9 mouse cellular contexts compared by ENCODE assay signal in genomic region chr17:82957409-82957808, GRCm38 (mm10).
DNase-seq lines count a peak whose midpoint lies in the region; ATAC-seq and TF ChIP-seq lines count a peak whose summit lies in the region.
"Had no signal": no experiment of that assay in that cellular context is flagged by ENCODE, and none has a peak within 500 bp of the region (broad histone marks: within the 10 kb centered on the region; RNA-seq: fewer than 3 reads in every experiment).

No protein-coding gene starts in this region.

- H3K27me3 ChIP-seq in embryonic facial prominence, embryonic 11.5 days (ENCODE audit: control insufficient read depth, insufficient read depth, low read length) = no peaks in the 10 kb centered on the region
- peaks cover 6% of the 10 kb centered on the region; the same call in 1 of the 2 replicates for H3K27me3 ChIP-seq in embryonic facial prominence, embryonic 10.5 days (replicated peaks; ENCODE audit: low read depth, poor library complexity, severe bottlenecking)
- no peaks in the 10 kb centered on the region for H3K27me3 ChIP-seq in lung, postnatal 0 days (replicated peaks; ENCODE audit: insufficient read depth, low read length)

- WGBS in embryonic facial prominence, embryonic 11.5 days = 47% methylated on average over 4 of the region's 4 CpGs
- WGBS in embryonic facial prominence, embryonic 10.5 days = 47% methylated on average over 4 of the region's 4 CpGs
- WGBS in lung, postnatal 0 days = 26% methylated on average over 4 of the region's 4 CpGs

- 0 out of 2 replicates have a peak, but pooled peaks have one; percentile 48 for ATAC-seq in embryonic facial prominence, embryonic 11.5 days (replicated peaks; ENCODE audit: insufficient number of reproducible peaks, low FRiP score, low TSS enrichment, low read depth)
- no peak for ATAC-seq in lung, postnatal 0 days

- H3K9me3 ChIP-seq in embryonic facial prominence, embryonic 11.5 days (replicated peaks; ENCODE audit: control insufficient read depth, low read length) = no peaks in the 10 kb centered on the region
- H3K9me3 ChIP-seq in embryonic facial prominence, embryonic 10.5 days = no peaks in the 10 kb centered on the region
- H3K9me3 ChIP-seq in lung, postnatal 0 days (ENCODE audit: low read length) = no peaks in the 10 kb centered on the region

- peak; percentile 82 for DNase-seq in embryonic facial prominence, embryonic 11.5 days (ENCODE audit: low spot score)
- DNase-seq in embryonic facial prominence, embryonic 10.5 days (ENCODE audit: low spot score) = no peak
- DNase-seq in lung, postnatal 0 days (ENCODE audit: low spot score) = peak; percentile 65
- no peak for DNase-seq in lung, adult 18-20 months
- peak; percentile 54 to 76 for DNase-seq in cerebellum, postnatal 10 days
- DNase-seq in kidney, postnatal 14 days = peak; percentile 44
- DNase-seq in retina, postnatal 1 day = peak; percentile 79
- no peak for DNase-seq in gastrocnemius, postnatal 10 days

- peak; percentile 73 for TF ChIP-seq CTCF in lung, postnatal 0 days (IDR thresholded peaks at IDR 0.05)

- TF ChIP-seq EP300 in lung, postnatal 0 days (IDR thresholded peaks at IDR 0.05) = no peak

- no peak overlapping the region for H3K4me2 ChIP-seq in embryonic facial prominence, embryonic 11.5 days (ENCODE audit: low read depth, low read length)
- H3K4me2 ChIP-seq in lung, postnatal 0 days (replicated peaks; ENCODE audit: low read depth, low read length) = no peak overlapping the region

- no peak overlapping the region for H3K27ac ChIP-seq in embryonic facial prominence, embryonic 11.5 days (replicated peaks; ENCODE audit: low read depth, low read length)
- H3K27ac ChIP-seq in embryonic facial prominence, embryonic 10.5 days (replicated peaks) = no peak overlapping the region
- no peak overlapping the region for H3K27ac ChIP-seq in lung, postnatal 0 days (ENCODE audit: low read length)

- H3K4me3 ChIP-seq in embryonic facial prominence, embryonic 11.5 days (ENCODE audit: low read depth, low read length) = no peak overlapping the region
- no peak overlapping the region for H3K4me3 ChIP-seq in embryonic facial prominence, embryonic 10.5 days
- no peak overlapping the region for H3K4me3 ChIP-seq in lung, postnatal 0 days (ENCODE audit: low read depth, low read length)

- H3K4me1 ChIP-seq in embryonic facial prominence, embryonic 11.5 days (ENCODE audit: control insufficient read depth, insufficient read depth, low read length) = no peaks in the 10 kb centered on the region
- H3K4me1 ChIP-seq in embryonic facial prominence, embryonic 10.5 days = no peaks in the 10 kb centered on the region
- H3K4me1 ChIP-seq in lung, postnatal 0 days (ENCODE audit: insufficient read depth, low read depth, low read length) = no peaks in the 10 kb centered on the region

- no peaks in the 10 kb centered on the region for H3K36me3 ChIP-seq in embryonic facial prominence, embryonic 11.5 days (replicated peaks; ENCODE audit: control insufficient read depth, insufficient read depth, low read depth, low read length)
- no peaks in the 10 kb centered on the region for H3K36me3 ChIP-seq in embryonic facial prominence, embryonic 10.5 days (replicated peaks)
- no peaks in the 10 kb centered on the region for H3K36me3 ChIP-seq in lung, postnatal 0 days (ENCODE audit: insufficient read depth, low read length)
- H3K36me3 ChIP-seq: G1E had no signal

- no peak overlapping the region for H3K9ac ChIP-seq in embryonic facial prominence, embryonic 11.5 days (replicated peaks; ENCODE audit: low read length)
- H3K9ac ChIP-seq in lung, postnatal 0 days (replicated peaks; ENCODE audit: low read depth) = no peak overlapping the region

Comparison
In these comparisons a context has a peak if more than half of its experiments do, and no peak if none do; other contexts are left out.
1. DNase-seq: peak in embryonic facial prominence, embryonic 11.5 days (single experiment), lung, postnatal 0 days (single experiment), cerebellum, postnatal 10 days (2 of 2), kidney, postnatal 14 days (single experiment) and retina, postnatal 1 day (single experiment); none in embryonic facial prominence, embryonic 10.5 days (single experiment), lung, adult 18-20 months (0 of 2) and gastrocnemius, postnatal 10 days (single experiment).